Mouse (Mus musculus) heart, embryonic 16.5 days (tissue): ENCODE measurements around the gene Iglon5. TPM values are rescaled to one million over a fixed set of nuclear protein-coding genes. Genes with fewer than 3 reads are reported as not detected.

Experiments
- ATAC-seq: fragments of 200-750 bp; cut with Nextera tagmentation; replicated peaks from 2 replicates; pipeline ENCODE4 v1.8.0; 2017; ENCODE audit warnings: moderate number of reproducible peaks; ENCODE audit not compliant: insufficient read depth, low FRiP score; ENCODE audit errors: extremely low read depth
- H3K27ac ChIP-seq: fragments of 300-500 bp; sonication (generic); 2 replicates; pipeline ENCODE4 v1.5.1; 2014; ENCODE audit warnings: mild to moderate bottlenecking, low read length, control low read depth, moderate library complexity
- H3K27me3 ChIP-seq: fragments of 300-500 bp; sonication (generic); 2 replicates; pipeline ENCODE4 v1.6.1; 2014; ENCODE audit warnings: low read length, mixed read lengths; ENCODE audit not compliant: control insufficient read depth, insufficient read depth
- H3K36me3 ChIP-seq: fragments of 300-500 bp; sonication (generic); 2 replicates; pipeline ENCODE4 v1.6.1; 2014; ENCODE audit not compliant: control insufficient read depth, insufficient read depth
- H3K4me1 ChIP-seq: fragments of 300-500 bp; sonication (generic); 2 replicates; pipeline ENCODE4 v1.6.1; 2014; ENCODE audit warnings: low read length, mixed read lengths; ENCODE audit not compliant: control insufficient read depth, insufficient read depth
- H3K4me2 ChIP-seq: fragments of 300-500 bp; sonication (generic); 2 replicates; pipeline ENCODE4 v1.6.1; 2014; ENCODE audit warnings: low read depth, mild to moderate bottlenecking, control low read depth, low read length
- H3K4me3 ChIP-seq: fragments of 300-500 bp; sonication (generic); 2 replicates; pipeline ENCODE4 v1.5.1; 2014; ENCODE audit warnings: mild to moderate bottlenecking, control low read depth, low read length
- H3K9ac ChIP-seq: fragments of 300-500 bp; sonication (generic); 2 replicates; pipeline ENCODE4 v1.6.1; 2014; ENCODE audit warnings: low read length, control low read depth
- H3K9me3 ChIP-seq: fragments of 300-500 bp; sonication (generic); replicated peaks from 2 replicates; pipeline ENCODE4 v1.6.1; 2016; ENCODE audit warnings: low read length; ENCODE audit not compliant: control insufficient read depth
- WGBS: fragments of 180-500 bp; shearing (Covaris S2); extraction: QIAGEN DNeasy Blood & Tissue Kit; methylation state at CpG from one replicate; pipeline ENCODE4 v1.1.7; 2014; 5-methylcytosine and 5-hydroxymethylcytosine counted together
- polyA plus RNA-seq: library from polyadenylated mRNA; unstranded; fragments of >200 nt; fragmentation: Nextera tagmentation; extraction: Ambion mirVana; gene quantifications from 2 replicates; pipeline ENCODE4 v1.2.1, GENCODE M21; 2015

The Iglon5 gene
- polyA plus RNA-seq, 1 experiment from 2014 or later = not detected

DNA sequence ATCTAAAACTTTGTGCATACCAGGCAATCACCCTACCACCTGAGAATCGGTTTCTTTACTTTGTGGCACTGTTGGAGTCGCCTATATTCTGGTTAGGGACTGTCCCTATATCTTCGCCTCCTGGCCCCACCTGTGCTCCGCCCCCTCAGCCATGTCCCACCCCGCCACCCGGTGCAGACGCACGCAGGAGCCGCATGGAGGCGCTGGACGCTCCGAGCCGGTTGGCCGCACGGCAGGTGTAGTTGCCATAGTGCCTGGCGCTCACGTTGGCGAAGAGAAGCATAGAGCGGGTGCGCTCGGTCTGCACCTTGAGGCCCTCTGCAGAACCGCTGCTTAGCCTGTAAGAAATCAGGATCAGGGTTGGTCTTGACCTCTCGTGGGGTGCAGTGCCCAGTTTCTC, 14.2 kb downstream of the Iglon5 start:
- WGBS = 7% methylated on average over 23 of the region's 23 CpGs

DNA sequence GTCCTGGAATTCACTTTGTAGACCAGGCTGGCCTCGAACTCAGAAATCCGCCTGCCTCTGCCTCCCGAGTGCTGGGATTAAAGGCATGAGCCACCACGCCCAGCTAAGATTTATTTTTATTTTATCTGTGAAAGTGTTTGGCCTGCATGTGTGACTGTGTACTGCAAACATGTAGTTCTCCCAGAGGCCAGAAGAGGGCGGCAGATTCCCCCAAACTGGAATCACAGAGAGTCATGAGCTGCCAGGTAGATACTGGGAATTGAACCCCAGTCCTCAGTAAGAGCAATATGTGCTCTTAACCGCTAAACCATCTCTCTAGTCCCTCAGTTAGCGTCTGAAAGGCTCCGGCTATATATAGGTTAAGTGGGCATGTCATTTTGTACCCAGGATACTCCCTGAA, 19.5 kb downstream of the Iglon5 start:
- no peak for ATAC-seq
- H3K36me3 ChIP-seq = peaks cover 4% of the 10 kb centered on the region; the same call in 1 of the 2 replicates
- H3K9me3 ChIP-seq = no peaks in the 10 kb centered on the region
- H3K4me3 ChIP-seq = no peak overlapping the region
- H3K4me2 ChIP-seq = no peak overlapping the region
- 36% methylated on average over 8 of the region's 8 CpGs for WGBS
- H3K27me3 ChIP-seq = peaks cover 13% of the 10 kb centered on the region
- H3K9ac ChIP-seq = no peak overlapping the region
- H3K4me1 ChIP-seq = no peaks in the 10 kb centered on the region
- no peak overlapping the region for H3K27ac ChIP-seq

More for the DNA sequence above, 14.2 kb downstream of the Iglon5 start:
- H3K9ac ChIP-seq = no peak overlapping the region
- no peaks in the 10 kb centered on the region for H3K9me3 ChIP-seq
- H3K4me3 ChIP-seq = no peak overlapping the region
- no peak overlapping the region for H3K4me2 ChIP-seq
- no peak for ATAC-seq
- no peak overlapping the region for H3K27ac ChIP-seq
- peaks cover 42% of the 10 kb centered on the region for H3K27me3 ChIP-seq
- no peaks in the 10 kb centered on the region for H3K36me3 ChIP-seq
- no peaks in the 10 kb centered on the region for H3K4me1 ChIP-seq

DNA sequence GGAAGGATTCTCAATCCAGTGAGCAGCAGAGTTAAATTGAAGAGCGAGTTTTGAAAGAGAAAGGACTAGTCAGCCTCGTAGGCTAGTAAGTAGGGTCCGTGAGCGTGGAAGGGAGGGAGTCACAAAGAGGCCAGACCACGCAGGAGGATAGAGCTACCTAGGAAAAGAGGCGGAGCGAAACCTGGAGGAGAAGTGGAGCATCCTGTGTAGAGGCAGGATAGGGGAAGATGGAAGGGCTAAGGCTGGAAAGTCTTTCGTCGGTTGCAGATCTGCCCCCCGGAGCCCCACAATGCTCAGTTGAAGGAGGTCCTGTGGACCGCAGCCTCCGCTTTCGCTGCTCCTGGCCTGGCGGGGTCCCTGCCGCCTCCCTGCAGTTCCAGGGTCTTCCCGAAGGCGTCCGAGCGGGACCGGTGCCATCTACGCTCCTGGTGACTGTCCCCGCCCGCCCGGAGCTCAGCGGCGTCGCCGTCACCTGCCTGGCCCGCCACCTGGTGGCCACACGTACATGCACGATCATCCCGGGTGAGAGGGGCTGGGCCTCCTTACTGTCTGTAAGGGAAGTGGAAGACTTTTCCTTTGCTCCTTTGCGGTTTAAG, 23.7 kb downstream of the Iglon5 start:
- Histone ChIP-seq H3K4me1 (peaks cover 7% of the 10 kb centered on the region), H3K27ac (no peak overlapping the region), H3K9ac (peak overlapping the region; percentile 51), H3K36me3 (peaks cover 4% of the 10 kb centered on the region; the same call in 1 of the 2 replicates), H3K9me3 (no peaks in the 10 kb centered on the region), H3K4me3 (peak overlapping the region; percentile 61), H3K4me2 (peak overlapping the region; percentile 72), H3K27me3 (peaks cover 8% of the 10 kb centered on the region; the same call in 1 of the 2 replicates)
- peak; percentile 68 for ATAC-seq
- under 1% methylated on average over 32 of the region's 33 CpGs for WGBS

DNA sequence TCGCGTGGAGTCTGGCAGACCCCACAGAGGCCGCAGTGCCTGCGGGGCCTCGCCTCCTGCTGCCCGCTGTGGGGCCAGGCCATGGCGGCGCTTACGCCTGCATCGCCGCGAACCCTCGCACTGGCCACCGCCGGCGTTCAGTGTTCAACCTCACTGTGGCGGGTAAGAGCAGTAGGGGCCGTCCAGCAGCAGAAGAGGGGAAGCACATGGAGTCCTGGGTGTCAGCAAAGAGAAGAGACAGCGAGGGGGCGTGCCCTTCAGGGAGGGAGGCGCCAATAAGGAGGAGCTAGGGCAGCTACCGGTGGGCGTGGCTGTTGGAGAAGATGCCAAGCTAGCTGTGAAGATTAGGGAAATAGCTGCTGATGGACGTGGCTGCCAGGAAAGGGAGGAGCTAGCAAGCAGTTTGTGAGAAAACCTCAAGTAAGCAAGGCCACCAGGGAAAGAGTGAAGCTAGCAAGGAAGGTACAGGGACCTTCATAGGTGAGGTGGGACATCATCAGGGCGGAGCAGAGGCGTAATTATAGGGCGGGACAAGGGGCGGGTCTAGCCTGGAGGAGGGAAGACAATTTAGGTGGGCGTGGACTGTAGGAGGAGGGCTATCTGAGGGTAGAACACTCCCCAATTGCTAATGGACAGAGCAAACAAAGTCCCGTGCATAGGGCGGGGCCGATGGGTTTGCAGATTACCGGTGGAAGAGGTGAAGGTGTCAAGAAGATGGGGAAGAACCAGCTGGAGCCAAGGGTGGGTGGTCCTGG, 24.4 kb downstream of the Iglon5 start:
- Histone ChIP-seq H3K27ac (0 out of 2 replicates have a peak overlapping the region, but pooled peaks have one; percentile 12), H3K4me2 (peak overlapping the region; percentile 72), H3K27me3 (peaks cover 8% of the 10 kb centered on the region; the same call in 1 of the 2 replicates), H3K9ac (peak overlapping the region; percentile 68), H3K36me3 (peaks cover 4% of the 10 kb centered on the region; the same call in 1 of the 2 replicates), H3K4me3 (peak overlapping the region; percentile 61), H3K9me3 (no peaks in the 10 kb centered on the region), H3K4me1 (peaks cover 7% of the 10 kb centered on the region)
- WGBS = under 1% methylated on average over 33 of the region's 33 CpGs
- peak; percentile 87 for ATAC-seq

DNA sequence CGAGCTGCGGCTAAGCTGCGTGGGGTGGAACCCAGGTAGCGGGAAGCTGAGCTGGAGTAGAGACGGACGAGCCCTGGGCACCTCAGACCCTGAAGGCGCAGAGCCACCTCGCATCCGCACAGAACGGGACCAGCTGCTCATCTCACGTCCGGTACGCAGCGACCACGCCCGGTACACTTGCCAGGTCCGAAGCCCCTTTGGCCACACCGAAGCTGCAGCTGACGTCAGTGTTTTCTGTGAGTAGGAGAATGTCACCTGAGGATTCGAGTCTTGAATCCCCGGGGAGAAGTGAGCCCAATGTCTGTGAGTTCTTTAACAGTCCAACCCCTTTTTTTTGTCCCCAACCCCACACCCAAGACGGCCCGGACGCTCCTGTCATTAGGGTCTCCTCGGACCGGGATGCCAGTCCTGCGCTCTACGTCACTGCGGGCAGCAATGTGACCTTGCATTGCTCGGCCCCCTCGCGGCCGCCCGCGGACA, 25.0 kb downstream of the Iglon5 start:
- H3K4me2 ChIP-seq = peak overlapping the region; percentile 72
- H3K27ac ChIP-seq = no peak overlapping the region
- H3K36me3 ChIP-seq = peaks cover 4% of the 10 kb centered on the region; the same call in 1 of the 2 replicates
- 8% methylated on average over 35 of the region's 35 CpGs for WGBS
- peak overlapping the region; percentile 68 for H3K9ac ChIP-seq
- ATAC-seq = no peak; the same call in 1 of the 2 replicates
- H3K4me1 ChIP-seq = peaks cover 10% of the 10 kb centered on the region
- no peaks in the 10 kb centered on the region for H3K9me3 ChIP-seq
- H3K27me3 ChIP-seq = peaks cover 8% of the 10 kb centered on the region; the same call in 1 of the 2 replicates
- H3K4me3 ChIP-seq = peak overlapping the region; percentile 61

DNA sequence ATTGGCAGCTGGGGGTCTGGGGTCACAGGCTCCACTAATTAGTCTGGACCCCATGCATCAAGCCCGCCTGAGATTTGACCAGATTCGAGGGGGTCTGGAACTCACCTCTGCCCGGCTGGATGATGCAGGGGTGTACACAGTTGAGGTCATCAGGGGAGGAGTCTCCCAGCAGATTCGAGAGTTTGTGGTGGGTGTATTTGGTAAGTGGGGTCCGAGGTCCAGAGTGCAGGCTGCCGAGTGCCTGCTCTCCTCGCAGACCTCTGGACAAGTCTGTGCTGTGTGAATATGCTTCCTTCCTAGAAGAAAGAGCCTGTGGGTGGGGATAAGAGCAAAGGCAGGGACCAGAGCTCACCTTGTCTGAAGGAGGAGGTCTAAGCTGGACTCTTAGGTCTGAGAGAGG, 25.9 kb downstream of the Iglon5 start:
- peaks cover 12% of the 10 kb centered on the region for H3K4me1 ChIP-seq
- no peak overlapping the region for H3K9ac ChIP-seq
- 78% methylated on average over 7 of the region's 7 CpGs for WGBS
- H3K27me3 ChIP-seq = peaks cover 8% of the 10 kb centered on the region; the same call in 1 of the 2 replicates
- H3K9me3 ChIP-seq = no peaks in the 10 kb centered on the region
- H3K4me2 ChIP-seq = no peak overlapping the region
- H3K4me3 ChIP-seq = no peak overlapping the region
- H3K36me3 ChIP-seq = peaks cover 4% of the 10 kb centered on the region; the same call in 1 of the 2 replicates
- no peak overlapping the region for H3K27ac ChIP-seq
- no peak for ATAC-seq

DNA sequence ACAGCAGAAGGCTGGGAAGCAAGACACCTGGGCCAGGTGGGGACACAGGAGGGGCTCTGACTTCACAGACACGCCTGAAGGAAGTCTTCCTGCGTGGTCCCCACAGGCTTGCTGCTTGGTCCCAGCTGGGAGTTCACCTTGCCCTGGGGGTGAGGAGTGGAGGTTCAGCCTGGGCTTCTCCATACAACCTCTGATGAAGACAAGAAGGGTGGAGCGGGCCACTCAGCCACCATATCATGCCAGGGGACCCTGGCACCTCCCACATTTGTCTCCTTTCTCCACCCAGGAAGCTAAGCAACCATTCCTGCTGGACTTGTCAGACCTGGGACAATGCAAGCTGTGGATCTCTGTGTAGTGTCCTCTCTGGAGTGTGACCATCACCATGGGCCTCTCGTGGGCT, 27.0 kb downstream of the Iglon5 start, which contains the start of gene Vsig10l:
Gene Vsig10l (plus strand): TSS at position 301 of the 400 bp plus-strand sequence.
- Histone ChIP-seq H3K4me1 (peaks cover 12% of the 10 kb centered on the region), H3K4me3 (no peak within 1 kb of the TSS), H3K27me3 (peaks cover 8% of the 10 kb centered on the region; the same call in 1 of the 2 replicates), H3K27ac (no peak within 1 kb of the TSS), H3K4me2 (no peak within 1 kb of the TSS), H3K9me3 (no peaks in the 10 kb centered on the region), H3K36me3 (peaks cover 2% of the 10 kb centered on the region; the same call in 1 of the 2 replicates), H3K9ac (no peak within 1 kb of the TSS)
- no peak for ATAC-seq
- 56% methylated on average over 4 of the region's 4 CpGs for WGBS

DNA sequence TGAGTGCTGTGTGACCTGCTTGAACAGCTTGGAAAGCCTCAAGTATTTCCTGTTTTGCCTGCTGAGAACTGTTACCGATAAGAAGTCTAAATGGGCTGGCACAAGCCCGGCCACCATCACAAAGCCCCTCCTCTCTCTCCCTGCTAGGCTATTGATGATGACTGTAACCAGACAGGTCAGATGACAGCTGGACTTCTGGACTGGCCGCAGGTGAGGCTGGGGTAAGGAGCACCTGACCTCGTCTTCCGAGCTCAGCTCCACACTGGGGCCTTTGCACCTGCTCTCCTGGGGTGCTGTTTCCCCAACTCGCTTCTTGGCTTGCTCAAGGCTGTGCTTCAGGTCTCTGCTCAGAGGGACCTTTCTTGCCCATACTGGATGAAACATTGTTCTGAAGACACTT, 35.5 kb downstream of the Iglon5 start:
- Histone ChIP-seq H3K9me3 (no peaks in the 10 kb centered on the region), H3K9ac (no peak overlapping the region), H3K4me2 (no peak overlapping the region), H3K27ac (no peak overlapping the region), H3K27me3 (no peaks in the 10 kb centered on the region), H3K4me1 (peaks cover 6% of the 10 kb centered on the region), H3K4me3 (no peak overlapping the region), H3K36me3 (peaks cover 58% of the 10 kb centered on the region)
- WGBS = 81% methylated on average over 6 of the region's 6 CpGs
- no peak for ATAC-seq
